Mouse (Mus musculus) retina, postnatal 7 days (tissue): ENCODE results near the gene Trim42.
A peak's percentile ranks its signal among the peaks of the same experiment; 100 is the strongest.

Experiments used
- DNase-seq: peaks from one replicate; pipeline ENCODE4 v3.0.0-alpha.2; 2012; ENCODE audit warnings: low read depth, low spot score

Trim42 gene

DNA sequence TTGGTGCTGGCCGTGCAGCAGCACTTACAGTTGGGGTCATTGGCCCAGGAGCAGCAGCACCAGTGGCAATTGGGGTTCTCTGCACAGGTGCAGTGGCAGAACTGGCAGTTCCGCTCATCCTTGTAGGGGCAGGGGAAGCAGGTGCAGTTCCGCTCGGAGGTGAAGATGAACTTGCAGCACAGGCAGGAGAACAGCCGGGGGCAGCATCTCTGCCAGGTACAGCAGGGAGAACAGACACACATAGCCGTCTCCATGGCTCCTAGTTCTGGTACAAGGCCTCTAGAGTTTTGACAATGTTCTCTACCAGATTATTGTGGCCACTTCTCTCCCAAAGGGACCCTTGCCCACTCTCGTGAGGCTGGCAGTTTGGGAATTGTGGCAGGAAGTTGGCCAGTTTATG is at the start of gene Trim42:
Gene Trim42, minus strand, starts transcription at position 368 of the 400 bp plus-strand sequence.
- no peak for DNase-seq

DNA sequence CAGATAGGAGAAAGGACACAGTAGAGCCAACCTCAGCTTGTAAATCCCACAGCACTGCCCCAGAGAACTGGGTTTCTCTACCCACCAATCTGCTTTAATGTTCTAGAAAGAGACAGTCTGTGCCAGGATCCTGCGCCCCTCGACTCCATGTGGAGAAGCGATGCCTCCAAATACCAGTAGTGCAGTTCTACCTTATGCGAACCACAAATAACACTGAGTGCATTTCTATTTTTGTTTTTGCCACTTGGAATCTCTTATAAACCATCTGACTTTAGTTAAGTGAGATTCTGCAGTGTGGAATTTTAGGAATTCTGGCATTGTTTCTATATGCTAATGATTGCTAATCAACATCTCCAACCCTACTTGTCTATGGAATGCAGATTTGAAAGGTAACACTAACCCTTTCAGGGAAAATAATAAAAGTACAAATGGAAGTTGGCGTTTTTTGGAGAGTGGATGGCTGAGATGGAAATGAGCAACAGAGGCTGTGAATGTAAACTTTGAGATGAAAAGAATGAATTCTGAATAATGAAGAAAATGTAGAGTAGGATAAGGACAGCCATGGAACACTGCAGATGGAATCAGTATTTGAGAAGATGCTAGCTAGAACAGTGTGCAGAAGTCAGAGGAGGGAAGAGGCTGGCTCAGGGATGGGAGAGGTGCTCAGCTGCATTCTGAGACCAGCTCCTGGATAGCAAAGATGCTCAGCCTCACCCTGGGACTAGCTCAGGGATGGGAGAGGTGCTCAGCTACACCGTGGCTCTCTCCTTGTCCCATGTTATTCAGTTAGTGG is 45.3 kb upstream of the Trim42 start:
- no peak for DNase-seq

DNA sequence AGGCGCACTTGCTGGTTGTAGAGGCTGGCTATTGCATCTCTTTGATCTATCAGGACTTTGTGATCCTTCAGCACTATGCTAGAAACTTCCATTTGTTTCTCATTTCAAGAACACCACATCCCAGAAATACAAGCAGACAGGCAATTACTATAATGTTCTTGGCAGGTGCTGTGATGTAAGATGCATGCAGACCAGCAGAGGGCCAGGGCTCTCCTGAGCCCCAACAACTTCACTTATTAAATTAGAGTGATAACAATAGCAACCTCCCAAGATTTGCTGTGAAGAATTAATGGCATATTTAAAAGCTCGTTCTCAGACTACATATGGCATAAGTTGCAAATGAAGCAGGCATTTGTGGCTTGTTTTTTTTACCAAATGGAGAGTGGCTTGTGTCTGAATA is 38.4 kb upstream of the Trim42 start:
- no peak for DNase-seq

DNA sequence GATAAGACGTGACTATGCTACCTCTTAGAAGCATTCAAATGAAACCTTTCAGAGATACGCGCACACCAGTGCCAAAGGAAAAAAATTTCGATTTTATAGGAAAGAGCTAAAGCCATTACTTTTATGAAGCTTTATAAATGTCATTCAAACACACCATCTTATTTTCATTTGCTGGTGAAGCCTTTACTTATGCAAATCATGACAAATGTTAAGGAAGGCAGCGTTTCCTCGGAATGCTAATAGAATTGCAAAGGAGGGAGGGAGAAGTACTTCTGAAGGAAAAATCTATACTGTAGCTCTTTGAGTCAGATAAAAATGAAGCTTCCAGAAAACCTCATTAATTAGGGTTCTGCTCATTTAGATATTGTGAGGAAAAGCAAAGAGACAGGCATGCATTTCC is 13.3 kb downstream of the Trim42 start:
- DNase-seq: no peak

DNA sequence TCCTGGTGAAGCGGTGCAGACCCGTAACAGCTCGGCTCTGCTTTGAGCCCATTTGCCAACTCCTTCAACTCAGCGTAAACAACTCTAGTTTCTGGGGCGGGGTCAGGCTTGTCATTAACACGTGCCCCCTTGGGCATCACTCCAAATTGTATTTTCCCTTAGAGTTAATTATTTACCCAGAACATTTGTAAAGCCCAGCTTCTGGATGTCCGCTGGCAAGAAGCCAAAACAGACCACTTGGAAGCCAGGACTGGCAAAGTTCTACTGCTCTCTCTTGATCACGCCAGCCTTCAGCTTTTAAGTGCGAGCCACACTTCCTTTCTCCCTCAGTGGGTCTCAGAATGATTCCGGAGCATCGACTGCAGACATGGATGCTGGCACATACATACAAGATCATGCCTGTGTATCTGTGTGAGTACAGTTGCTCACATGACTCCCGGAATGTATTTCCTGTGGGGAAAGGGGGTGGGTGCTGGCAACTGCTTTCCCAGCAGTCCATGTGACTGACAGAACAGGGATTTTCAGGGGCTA is 24.9 kb downstream of the Trim42 start:
- DNase-seq: no peak

DNA sequence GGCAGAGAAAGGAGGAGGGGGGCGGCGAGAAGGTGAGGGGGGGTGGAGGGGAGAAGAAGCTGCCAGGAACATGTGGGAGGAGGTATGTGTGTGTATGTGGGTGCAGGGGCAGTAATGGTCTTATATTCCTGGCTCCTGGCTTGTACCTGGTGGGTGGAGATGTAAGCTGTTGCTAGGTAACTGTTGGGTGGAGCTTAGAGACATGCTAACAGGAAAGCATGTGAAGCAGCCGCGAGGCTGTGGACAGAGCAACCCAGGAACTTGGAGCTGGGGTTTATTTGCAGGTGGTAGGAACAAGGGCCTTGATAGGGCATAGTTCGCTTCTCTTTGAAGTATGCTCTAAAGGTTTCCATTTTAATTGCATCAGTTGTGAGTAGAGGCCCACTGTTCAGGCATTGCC is 28.0 kb downstream of the Trim42 start:
- DNase-seq: no peak

DNA sequence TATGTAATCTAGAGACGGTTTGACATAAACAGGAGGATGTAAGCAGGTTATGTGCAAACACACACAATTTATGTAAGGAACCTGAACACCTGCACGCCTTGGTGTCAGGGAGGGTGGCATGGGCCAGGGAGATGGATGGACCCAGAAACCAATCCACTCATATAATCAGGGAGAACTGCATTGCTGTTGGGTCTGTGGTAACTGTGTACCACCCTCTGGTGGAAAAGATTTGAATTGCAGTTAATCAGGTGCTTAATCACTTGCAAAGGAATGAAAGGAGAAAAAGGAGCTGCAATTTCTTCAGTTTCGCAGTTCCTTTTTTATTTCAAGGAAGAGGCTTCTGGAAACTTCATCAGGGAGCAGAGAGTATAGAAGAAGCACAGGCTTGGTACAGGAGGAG is 46.9 kb downstream of the Trim42 start:
- peak; percentile 43 for DNase-seq

DNA sequence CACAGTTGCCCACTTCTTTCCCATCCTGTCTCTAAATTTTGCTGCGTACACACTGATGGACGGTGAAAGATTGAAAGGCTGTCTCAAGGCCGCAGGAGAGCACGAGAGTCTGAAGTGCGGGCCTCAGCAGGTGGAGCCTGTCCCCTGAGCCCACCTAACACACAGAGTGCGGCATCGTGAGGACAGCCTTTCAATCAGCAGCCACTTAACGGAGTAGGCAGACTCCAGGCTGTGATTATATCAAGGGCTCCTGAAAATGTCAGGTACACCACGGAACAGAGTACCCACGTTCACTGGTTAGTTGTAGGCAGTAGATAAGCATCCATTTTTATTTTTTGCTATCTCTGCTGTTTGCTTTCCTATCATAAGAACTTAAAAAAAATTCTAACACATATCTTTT is 47.6 kb downstream of the Trim42 start:
- DNase-seq: no peak

DNA sequence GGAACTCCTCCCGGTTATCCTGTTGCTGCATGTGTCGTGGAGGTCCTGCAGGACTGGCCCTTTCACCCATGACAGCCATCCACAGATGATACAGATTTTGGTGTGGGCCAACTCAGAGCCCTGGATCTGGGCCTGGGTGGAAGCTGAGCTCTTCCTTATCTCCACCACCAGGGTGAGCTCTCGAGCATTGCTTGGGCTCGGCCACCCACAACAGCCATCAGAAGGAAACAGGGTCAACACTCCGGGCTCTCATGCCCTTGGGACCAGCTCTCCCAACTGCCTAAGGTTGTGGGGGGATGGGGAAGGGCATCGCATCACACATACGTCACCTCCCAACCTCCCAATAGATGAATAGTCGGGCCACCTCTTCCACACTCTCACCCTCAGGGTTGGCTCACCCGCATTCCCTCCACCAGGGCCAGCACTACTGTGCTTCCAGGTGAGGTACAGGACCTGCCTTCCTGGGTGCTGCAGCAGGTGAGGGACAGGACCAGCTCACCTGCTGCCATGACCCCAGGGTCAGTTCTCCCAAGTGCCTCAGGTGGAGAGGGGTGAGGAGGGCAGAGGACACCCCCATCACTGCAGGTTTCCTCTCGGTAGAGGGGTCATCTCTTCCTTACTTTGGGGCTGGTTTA is 54.2 kb downstream of the Trim42 start:
- DNase-seq: no peak

DNA sequence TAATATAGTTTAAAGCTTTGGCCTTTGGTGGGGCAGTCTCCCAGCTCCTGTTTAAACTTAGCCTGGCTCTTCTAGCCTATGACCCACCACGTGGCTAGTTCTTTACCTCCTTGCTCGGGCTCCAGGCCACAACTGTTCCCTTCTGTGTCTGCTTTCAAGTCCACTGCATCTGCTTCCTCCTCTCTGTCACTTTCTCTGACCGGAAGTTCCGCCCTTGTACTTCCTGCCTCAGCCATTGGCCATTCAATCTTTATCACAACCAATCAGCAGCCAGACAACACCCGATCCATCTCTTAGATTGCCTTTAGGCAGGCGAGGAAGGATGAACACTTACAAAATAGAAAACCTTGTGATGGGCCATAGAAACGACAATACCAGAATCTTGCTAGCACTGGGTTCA is 58.1 kb downstream of the Trim42 start:
- DNase-seq: no peak

DNA sequence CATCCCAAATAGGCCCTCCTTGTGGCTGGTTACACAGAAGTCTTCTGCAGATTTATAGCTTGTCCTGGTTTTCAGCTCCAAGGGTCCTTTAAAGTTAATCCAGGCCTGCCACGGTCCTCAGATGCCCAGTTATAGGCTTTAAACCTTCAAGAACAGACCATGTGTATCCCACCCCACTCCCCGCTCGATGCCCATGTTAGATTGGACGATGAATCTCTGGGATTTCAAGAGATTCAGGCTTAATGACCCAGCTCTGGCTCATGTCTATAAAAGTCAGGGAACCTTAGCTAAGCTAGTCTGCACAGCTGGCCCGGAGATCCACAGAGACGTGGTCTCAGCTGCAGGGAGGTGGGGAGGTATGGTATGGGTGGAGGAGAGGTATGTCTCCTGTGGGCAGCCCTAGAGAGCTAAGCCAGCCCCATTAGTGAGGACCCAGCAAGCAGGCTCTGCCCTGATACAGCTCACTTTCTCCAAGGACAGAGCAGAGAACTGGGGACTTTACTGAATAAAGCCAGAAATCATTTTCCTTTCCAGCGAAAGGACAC is 60.2 kb downstream of the Trim42 start:
- DNase-seq: no peak

DNA sequence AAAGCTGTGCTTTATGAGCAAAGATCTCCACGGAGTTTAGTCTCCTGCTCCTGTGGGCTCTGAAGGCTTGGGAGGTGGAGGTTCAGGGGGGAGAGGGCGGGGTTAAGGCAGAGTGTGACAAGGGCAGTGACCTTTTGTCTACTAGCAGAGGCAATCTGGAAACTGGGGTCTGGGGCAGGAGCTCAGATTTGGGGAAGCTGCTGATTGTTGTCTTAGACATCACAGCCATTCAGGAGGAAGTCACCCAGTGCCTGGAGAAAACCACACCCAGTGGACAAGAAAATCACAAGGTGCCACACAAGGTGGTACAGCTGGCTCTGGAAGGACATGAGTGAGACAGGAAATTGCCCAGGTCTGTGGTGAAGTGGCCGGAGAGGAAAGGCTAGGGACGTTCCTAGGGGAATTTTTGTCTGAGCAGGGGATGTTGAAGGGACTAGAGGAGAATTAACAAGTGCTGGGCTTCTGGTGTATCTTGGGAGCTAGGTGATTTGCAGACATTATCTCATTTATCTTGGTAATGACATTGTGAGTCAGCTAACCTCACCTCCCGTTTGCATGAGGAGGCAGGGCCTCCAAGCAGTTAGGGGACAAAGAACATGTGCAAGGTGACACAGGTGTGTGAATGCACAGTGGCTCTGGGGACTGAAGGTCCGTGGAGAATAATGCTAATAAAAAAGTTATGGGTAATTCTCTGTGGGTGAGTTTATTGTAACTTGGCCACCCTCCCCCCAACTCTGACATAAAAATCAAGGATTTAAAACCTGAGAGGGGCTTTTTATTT is 61.9 kb downstream of the Trim42 start:
- DNase-seq: no peak
